Mouse (Mus musculus) limb, embryonic 11.5 days (tissue): ENCODE results near the gene Dus2. TPM values are rescaled to one million over a fixed set of nuclear protein-coding genes. Genes with fewer than 3 reads are reported as not detected.

Experiments used
- ATAC-seq: fragments of 200-750 bp; cut with Nextera tagmentation; 2 replicates; pipeline ENCODE4 v1.8.0; 2017; ENCODE audit warnings: low read depth; ENCODE audit not compliant: insufficient number of reproducible peaks, low FRiP score, low TSS enrichment
- DNase-seq: peaks from one replicate; pipeline ENCODE4 v3.0.0-alpha.2; 2015; ENCODE audit warnings: low spot score
- H3K27ac ChIP-seq: fragments of 300-500 bp; sonication (generic); replicated peaks from 2 replicates; pipeline ENCODE4 v1.5.1; 2014; ENCODE audit warnings: low read depth, mild to moderate bottlenecking, low read length
- H3K27me3 ChIP-seq: fragments of 300-500 bp; sonication (generic); 2 replicates; pipeline ENCODE4 v1.6.1; 2014; ENCODE audit warnings: mild to moderate bottlenecking, low read length, mixed read lengths; ENCODE audit not compliant: control insufficient read depth, insufficient read depth
- H3K36me3 ChIP-seq: fragments of 300-500 bp; sonication (generic); 2 replicates; pipeline ENCODE4 v1.6.1; 2014; ENCODE audit warnings: mild to moderate bottlenecking, low read length, moderate library complexity, mixed read lengths; ENCODE audit not compliant: control insufficient read depth, insufficient read depth
- H3K4me1 ChIP-seq: fragments of 300-500 bp; sonication (generic); 2 replicates; pipeline ENCODE4 v1.6.1; 2014; ENCODE audit warnings: low read length, mixed read lengths; ENCODE audit not compliant: control insufficient read depth, insufficient read depth
- H3K4me2 ChIP-seq: fragments of 300-500 bp; sonication (generic); 2 replicates; pipeline ENCODE4 v1.6.1; 2014; ENCODE audit warnings: low read depth, mild to moderate bottlenecking, moderate library complexity; ENCODE audit not compliant: severe bottlenecking
- H3K4me3 ChIP-seq: fragments of 300-500 bp; sonication (generic); 2 replicates; pipeline ENCODE4 v1.5.1; 2014; ENCODE audit warnings: low read depth, low read length
- H3K9ac ChIP-seq: fragments of 300-500 bp; sonication (generic); 2 replicates; pipeline ENCODE4 v1.6.1; 2014; ENCODE audit warnings: mild to moderate bottlenecking, low read length
- H3K9me3 ChIP-seq: fragments of 300-500 bp; sonication (generic); 2 replicates; pipeline ENCODE4 v1.6.1; 2016; ENCODE audit warnings: low read length; ENCODE audit not compliant: control insufficient read depth
- WGBS: fragments of 180-500 bp; shearing (Covaris S2); extraction: QIAGEN DNeasy Blood & Tissue Kit; methylation state at CpG from one replicate; pipeline ENCODE4 v1.1.7; 2014; 5-methylcytosine and 5-hydroxymethylcytosine counted together
- microRNA-seq: library from miRNA; unstranded; fragments of <30 nt; microRNA quantifications from one replicate; pipeline ENCODE4, GENCODE M21; 2016
- polyA plus RNA-seq: library from polyadenylated mRNA; unstranded; fragments of >200 nt; fragmentation: Nextera tagmentation; extraction: Ambion mirVana; gene quantifications from 2 replicates; pipeline ENCODE4 v1.2.1, GENCODE M21; 2014

Gene Dus2
- polyA plus RNA-seq, 1 experiment from 2014 or later = 18.8 TPM

- H3K4me2 ChIP-seq = no peak overlapping the region
- H3K4me1 ChIP-seq = no peaks in the 10 kb centered on the region
- no peak overlapping the region for H3K9ac ChIP-seq
- H3K27ac ChIP-seq = no peak overlapping the region
- whole genome bisulfite sequencing = 75% methylated on average over 5 of the region's 5 CpGs
- H3K9me3 ChIP-seq = no peaks in the 10 kb centered on the region
- H3K36me3 ChIP-seq = peaks cover 3% of the 10 kb centered on the region
- H3K27me3 ChIP-seq = no peaks in the 10 kb centered on the region
- DNase-seq (peak; percentile 29), ATAC-seq (no peak)
- H3K4me3 ChIP-seq = no peak overlapping the region
Measured at GRCm38 (mm10) chr8:106076612-106077011, 85.5 kb downstream of the Dus2 start.

GRCm38 (mm10) chr8:106077452-106078067 is 86.4 kb downstream of the Dus2 start:
- H3K4me3 ChIP-seq = no peak overlapping the region
- WGBS = 90% methylated on average over 1 of the region's 1 CpGs
- DNase-seq (no peak), ATAC-seq (no peak)
- no peak overlapping the region for H3K9ac ChIP-seq
- H3K27me3 ChIP-seq = no peaks in the 10 kb centered on the region
- peaks cover 3% of the 10 kb centered on the region for H3K36me3 ChIP-seq
- no peak overlapping the region for H3K27ac ChIP-seq
- H3K4me1 ChIP-seq = no peaks in the 10 kb centered on the region
- no peak overlapping the region for H3K4me2 ChIP-seq
- no peaks in the 10 kb centered on the region for H3K9me3 ChIP-seq

GRCm38 (mm10) chr8:106102321-106102720 is 111.2 kb downstream of the Dus2 start:
- Histone ChIP-seq H3K9me3 (no peaks in the 10 kb centered on the region), H3K9ac (no peak overlapping the region), H3K36me3 (peaks cover 11% of the 10 kb centered on the region), H3K4me3 (no peak overlapping the region), H3K27ac (no peak overlapping the region), H3K4me1 (no peaks in the 10 kb centered on the region), H3K4me2 (no peak overlapping the region), H3K27me3 (no peaks in the 10 kb centered on the region)
- ATAC-seq (no peak), DNase-seq (no peak)
- 89% methylated on average over 4 of the region's 4 CpGs for WGBS

Small RNAs within 50 kb of the gene (microRNA-seq; reads per million reads assigned to microRNA genes)
- not detected for gene Mir7074

Other genes with a start within 250 kb of the Dus2 start
- 22.8 and 25.8 TPM in 2 replicates for gene Gfod2, start 232.7 kb upstream of the Dus2 start, polyA plus RNA-seq
- gene Ranbp10, start 164.0 kb upstream of the Dus2 start, polyA plus RNA-seq = 17.0 and 17.3 TPM in 2 replicates
- gene Tsnaxip1, start 163.6 kb upstream of the Dus2 start, polyA plus RNA-seq = 0.14 and 0.15 TPM in 2 replicates
- 48.8 and 55.2 TPM in 2 replicates for gene Cenpt, start 138.1 kb upstream of the Dus2 start, polyA plus RNA-seq
- 73.4 and 77.6 TPM in 2 replicates for gene Thap11, start 136.2 kb upstream of the Dus2 start, polyA plus RNA-seq
- 327 and 371 TPM in 2 replicates for gene Nutf2, start 130.8 kb upstream of the Dus2 start, polyA plus RNA-seq
- 44.2 and 51.3 TPM in 2 replicates for gene Edc4, start 110.5 kb upstream of the Dus2 start, polyA plus RNA-seq
- gene Nrn1l, start 97.8 kb upstream of the Dus2 start, polyA plus RNA-seq = 0.43 and 0.78 TPM in 2 replicates
- gene Pskh1, start 90.9 kb upstream of the Dus2 start, polyA plus RNA-seq = 27.8 and 28.9 TPM in 2 replicates
- gene Ctrl, start 57.5 kb upstream of the Dus2 start, polyA plus RNA-seq = 1.1 and 1.5 TPM in 2 replicates
- gene Psmb10, start 52.9 kb upstream of the Dus2 start, polyA plus RNA-seq = 24.6 and 28.4 TPM in 2 replicates
- gene Lcat, start 48.0 kb upstream of the Dus2 start, polyA plus RNA-seq = 1.2 and 1.3 TPM in 2 replicates
- gene Slc12a4, start 25.2 kb upstream of the Dus2 start, polyA plus RNA-seq = 23.5 and 27.2 TPM in 2 replicates
- gene Dpep3, start 11.9 kb upstream of the Dus2 start, polyA plus RNA-seq = not detected in 2 replicates
- gene Dpep2nb, start 14.6 kb downstream of the Dus2 start, polyA plus RNA-seq = not detected in 2 replicates
- 23.1 and 24.9 TPM in 2 replicates for gene Ddx28, start 20.5 kb downstream of the Dus2 start, polyA plus RNA-seq
- 6.4 and 6.6 TPM in 2 replicates for gene Nfatc3, start 67.5 kb downstream of the Dus2 start, polyA plus RNA-seq
- 4.6 and 5.6 TPM in 2 replicates for gene Esrp2, start 145.6 kb downstream of the Dus2 start, polyA plus RNA-seq
- 5.9 and 6.7 TPM in 2 replicates for gene Pla2g15, start 159.1 kb downstream of the Dus2 start, polyA plus RNA-seq
- 101 and 107 TPM in 2 replicates for gene Slc7a6, start 177.5 kb downstream of the Dus2 start, polyA plus RNA-seq
- gene Slc7a6os, start 219.6 kb downstream of the Dus2 start, polyA plus RNA-seq = 50.8 and 52.9 TPM in 2 replicates
- gene Prmt7, start 219.6 kb downstream of the Dus2 start, polyA plus RNA-seq = 61.7 and 61.8 TPM in 2 replicates